Mouse (Mus musculus): Measurements from ENCODE around the gene Akr1b8.
"Not testable (repeated sequence)": the region's sequence is repeated elsewhere in the genome, so short reads cannot be mapped to it uniquely, and the experiment has no call there.

Gene Akr1b8

DNA sequence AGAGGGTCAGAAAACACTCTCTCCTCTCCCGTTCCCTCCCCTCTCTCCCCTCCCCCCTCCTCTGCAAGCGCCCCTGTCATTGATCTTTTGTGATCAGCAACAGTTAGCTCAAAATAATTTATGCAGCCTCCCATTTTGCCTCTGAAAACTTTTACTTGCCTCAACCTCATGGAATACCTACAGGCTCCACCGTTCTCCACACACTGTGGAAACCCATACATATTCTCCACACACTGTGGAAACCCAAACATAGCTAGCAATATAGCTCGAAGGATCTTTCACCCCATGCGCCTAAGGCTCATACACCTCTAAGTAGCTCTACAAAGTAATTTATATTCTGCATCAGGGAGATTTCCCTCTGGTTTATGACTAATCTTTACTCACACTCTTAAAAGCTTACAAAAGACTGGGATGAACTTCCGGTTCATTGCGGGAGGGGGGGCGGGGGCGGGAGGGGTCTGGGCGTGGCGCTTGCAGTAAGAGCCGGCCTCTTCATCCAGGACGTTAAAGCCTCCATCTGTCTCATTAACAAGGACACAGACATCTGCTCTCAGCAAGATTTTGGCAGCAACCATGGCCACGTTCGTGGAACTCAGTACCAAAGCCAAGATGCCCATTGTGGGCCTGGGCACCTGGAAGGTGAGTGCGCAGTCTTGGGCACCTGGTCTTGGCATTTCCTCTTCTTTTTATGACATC is at the start of gene Akr1b8:
TSS of gene Akr1b8 (plus strand) at position 462 of the 696 bp plus-strand sequence.
- DNase-seq (ENCODE audit: low read depth, low spot score) = peak; percentile 85

GRCm38 (mm10) chr6:34304675-34305241 is 49.2 kb upstream of the Akr1b8 start:
- DNase-seq (ENCODE audit: low read depth, low spot score) = peak; percentile 56

DNA sequence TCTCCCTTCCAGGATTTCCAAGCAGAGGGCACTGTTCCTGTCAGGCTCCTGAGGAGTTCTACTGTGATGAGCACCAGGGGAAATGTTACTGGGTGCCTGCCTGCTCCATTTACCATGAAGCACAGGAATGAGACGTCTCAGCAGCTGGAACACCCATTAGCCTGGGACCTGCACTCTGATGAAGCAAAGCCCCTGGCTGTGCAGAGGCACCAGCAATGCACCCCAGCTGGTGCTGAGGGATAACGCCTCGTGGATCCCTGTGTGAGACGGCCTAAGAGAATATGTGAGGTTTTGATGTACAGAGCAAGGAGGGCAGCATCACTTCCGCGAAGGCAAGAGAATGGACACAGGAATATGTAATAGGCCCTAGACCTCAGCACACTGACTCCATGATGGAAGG is 47.1 kb upstream of the Akr1b8 start:
- no peak for DNase-seq (ENCODE audit: low read depth, low spot score)

GRCm38 (mm10) chr6:34309526-34309925 is 44.4 kb upstream of the Akr1b8 start:
- DNase-seq (ENCODE audit: low read depth, low spot score) = no peak

- DNase-seq (ENCODE audit: low read depth, low spot score) = no peak
These were observed 43.8 kb upstream of the Akr1b8 start for GRCm38 (mm10) chr6:34310023-34310595.

DNA sequence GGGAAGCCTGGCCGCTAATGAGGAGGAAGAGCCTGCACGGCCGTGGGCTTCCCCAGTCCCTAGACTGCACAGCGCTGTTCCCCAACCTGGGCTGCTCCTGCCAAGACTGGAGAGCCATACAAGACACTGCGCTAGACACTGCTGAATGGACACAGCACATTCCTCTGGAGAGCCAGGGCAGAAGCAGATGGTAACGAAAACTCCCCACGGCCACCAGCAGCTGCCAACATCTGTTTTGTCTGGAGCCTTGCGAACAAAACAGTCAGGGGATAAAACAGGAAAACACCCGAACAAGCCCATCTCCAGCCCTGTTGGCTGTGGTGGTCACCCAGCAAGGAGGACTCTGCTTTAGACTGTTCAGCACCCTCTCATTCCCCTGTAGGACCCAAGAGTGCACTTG is 40.5 kb upstream of the Akr1b8 start:
- no peak for DNase-seq (ENCODE audit: low read depth, low spot score)

GRCm38 (mm10) chr6:34313921-34314320 is 40.0 kb upstream of the Akr1b8 start:
- no peak for DNase-seq (ENCODE audit: low read depth, low spot score)

DNA sequence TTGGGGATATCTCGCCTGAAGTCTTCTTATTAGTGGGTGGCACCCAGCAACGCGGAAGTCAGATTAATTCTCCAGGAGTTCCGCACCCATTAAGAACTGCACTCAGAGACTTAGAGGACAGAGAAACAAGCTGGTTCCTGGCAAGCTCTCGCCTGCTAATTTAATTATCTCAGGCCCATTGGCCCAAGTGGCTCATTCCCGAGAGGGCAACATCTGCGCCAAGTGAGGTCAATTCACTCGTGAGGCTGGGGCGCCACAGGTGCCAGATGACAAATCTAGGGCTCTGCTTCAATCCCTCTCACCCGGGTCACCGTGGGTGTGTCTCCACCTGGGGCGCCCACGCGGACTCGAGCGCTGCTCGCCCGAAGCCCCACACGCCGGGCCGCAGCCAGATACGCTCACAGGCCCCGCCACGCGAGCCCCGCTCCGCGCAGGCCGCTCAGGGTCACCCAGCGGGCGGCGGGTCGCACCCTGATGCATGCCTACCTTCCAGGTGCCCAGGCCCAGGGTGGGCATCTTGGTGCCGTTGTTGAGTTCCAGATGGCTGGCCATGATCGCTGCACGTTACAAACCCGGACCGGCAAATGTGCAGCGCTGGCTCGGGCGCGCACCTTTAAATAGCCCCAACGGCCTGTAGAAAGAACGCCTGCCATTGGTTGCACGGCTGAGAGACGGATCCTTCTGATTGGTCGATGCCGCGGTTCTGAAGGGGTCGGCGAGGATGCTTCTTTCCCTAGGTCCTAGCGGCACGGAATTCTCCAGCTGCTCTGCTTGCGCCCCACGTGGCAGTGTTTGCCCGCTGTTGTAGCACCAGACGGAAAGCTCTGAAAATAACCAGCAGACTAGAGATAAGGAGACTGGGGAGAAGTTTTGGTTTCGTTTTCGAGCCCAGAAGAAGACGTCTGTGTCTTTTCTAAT is 36.8 kb upstream of the Akr1b8 start, which contains the start of gene Akr1b3:
TSS of gene Akr1b3 (minus strand) at position 625 of the 918 bp plus-strand sequence.
- DNase-seq (ENCODE audit: low read depth, low spot score) = peak; percentile 99

GRCm38 (mm10) chr6:34318172-34318571 is 35.7 kb upstream of the Akr1b8 start:
- peak; percentile 11 for DNase-seq (ENCODE audit: low read depth, low spot score)

- no peak for DNase-seq (ENCODE audit: low read depth, low spot score)
These were observed 35.3 kb upstream of the Akr1b8 start for GRCm38 (mm10) chr6:34318636-34319035.

DNA sequence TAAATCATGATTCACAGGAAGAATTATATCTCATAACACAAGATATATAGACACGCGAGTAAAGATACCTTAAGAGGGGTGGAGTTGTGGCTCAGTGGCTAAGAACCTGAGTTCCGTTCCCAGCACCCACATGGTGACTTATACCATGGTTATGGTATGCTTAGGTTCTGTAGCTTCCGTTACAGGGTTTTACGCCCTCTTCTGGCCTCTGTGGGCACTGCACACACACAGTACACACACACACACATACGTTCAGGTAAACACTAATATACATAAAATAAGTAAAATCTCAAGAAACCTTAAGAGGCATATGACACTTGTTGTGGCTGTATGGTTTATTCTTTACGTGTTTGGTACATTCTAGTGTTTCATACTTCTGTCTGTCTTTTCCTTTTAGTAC is 31.8 kb upstream of the Akr1b8 start:
- no peak for DNase-seq (ENCODE audit: low read depth, low spot score)

DNA sequence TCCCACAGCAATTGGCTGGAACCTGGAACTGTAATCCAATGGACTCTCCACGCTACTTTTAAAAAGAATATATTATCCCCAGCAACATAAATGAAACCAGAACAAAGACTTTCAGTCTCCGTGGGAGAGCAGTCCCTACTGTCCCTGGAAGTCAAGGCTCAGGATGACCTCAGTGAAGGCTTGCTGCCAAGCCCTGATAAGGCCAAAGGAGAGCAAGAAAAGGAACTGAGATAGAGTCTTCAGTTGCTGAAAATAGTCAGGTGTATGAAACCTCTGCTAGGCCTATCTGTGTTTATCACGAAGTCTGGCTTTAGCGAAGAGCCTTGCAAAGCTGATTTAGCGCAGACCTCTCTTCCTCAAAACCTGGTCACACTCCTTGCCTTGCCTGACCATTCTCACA is 22.5 kb upstream of the Akr1b8 start:
- no peak for DNase-seq (ENCODE audit: low read depth, low spot score)

DNA sequence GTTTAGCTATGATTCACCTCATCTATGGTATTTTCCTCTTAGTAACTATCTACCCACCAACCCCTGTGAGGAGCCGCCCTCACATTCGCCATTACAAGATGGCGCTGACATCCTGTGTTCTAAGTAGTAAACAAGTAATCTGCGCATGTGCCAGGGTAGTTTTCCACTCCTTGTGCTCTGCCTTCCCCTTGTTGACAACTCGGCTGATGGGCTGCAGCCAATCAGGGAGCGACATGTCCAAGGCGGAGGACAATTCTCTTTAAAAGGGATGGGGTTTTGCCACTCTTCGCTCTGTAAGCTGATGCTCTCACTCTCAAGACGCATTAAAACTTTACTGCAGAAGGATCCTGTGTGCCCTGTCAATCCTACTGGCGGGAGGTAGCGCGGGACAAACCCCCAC is 22.1 kb upstream of the Akr1b8 start:
- DNase-seq (ENCODE audit: low read depth, low spot score) = not testable (repeated sequence)

DNA sequence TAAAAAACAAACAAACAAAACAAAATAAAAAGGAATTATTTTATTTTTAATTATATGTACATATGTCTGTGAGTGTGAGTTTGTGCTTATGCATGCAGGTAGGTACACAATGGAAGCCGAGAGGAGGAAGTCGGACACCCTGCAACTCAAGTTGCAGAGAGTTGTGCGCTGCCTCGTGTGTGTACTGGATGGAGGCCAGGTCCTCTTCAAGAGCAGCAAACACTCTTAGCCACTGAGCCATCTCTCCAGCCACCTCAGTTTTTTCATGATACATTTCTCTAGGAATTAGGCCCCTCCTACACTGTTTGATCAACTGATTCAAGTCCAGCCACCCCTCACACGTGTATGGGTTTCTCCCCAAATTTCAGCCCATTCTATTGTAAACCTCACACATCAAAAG is 19.2 kb upstream of the Akr1b8 start:
- no peak for DNase-seq (ENCODE audit: low read depth, low spot score)

DNA sequence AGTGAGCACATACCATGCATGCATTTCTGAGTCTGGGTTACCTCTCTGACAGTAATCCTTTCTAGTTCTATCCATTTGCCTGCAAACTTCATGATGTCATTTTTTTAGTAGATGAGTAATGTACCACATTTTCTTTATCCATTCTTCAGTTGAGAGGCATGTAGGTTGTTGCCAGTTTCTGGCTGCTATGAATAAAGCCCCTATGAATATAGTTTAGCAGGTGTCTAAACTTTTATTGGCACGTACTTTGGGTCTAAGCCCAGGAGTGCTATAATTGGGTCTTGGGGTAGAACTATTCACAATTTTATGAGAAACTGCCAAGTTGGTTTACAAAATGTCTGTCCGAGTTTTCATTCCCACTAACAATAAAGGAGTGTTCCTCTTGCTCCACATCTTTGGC is 16.1 kb upstream of the Akr1b8 start:
- peak; percentile 24 for DNase-seq (ENCODE audit: low read depth, low spot score)

- DNase-seq (ENCODE audit: low read depth, low spot score) = no peak
These were observed 11.9 kb upstream of the Akr1b8 start for GRCm38 (mm10) chr6:34341991-34342390.

- DNase-seq (ENCODE audit: low read depth, low spot score) = no peak
These were observed 11.4 kb upstream of the Akr1b8 start for GRCm38 (mm10) chr6:34342476-34342875.

DNA sequence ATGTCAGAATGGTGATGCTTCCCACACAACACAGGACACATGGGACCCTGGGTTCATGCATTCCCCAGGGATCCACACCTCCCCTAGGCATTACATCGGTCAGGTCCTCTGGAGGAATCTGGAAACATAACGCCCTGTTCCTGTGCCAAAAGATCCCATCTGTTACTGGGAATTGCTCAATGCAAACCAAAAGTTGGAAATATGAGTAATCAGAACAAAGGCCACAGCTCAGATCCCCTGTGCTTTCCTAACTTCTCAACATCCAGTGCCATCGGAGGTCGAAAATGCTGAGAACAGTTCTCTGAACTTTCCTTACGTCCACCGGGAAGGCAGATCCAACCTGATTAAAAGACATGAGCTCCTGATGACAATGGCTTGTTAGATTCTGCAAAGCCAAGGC is 10.5 kb upstream of the Akr1b8 start:
- no peak for DNase-seq (ENCODE audit: low read depth, low spot score)

GRCm38 (mm10) chr6:34344135-34344850 is 9.6 kb upstream of the Akr1b8 start:
- no peak for DNase-seq (ENCODE audit: low read depth, low spot score)

- no peak for DNase-seq (ENCODE audit: low read depth, low spot score)
These were observed 9.0 kb upstream of the Akr1b8 start for GRCm38 (mm10) chr6:34344935-34345334.

Measured in brain, adult 2 months (tissue).